Mouse (Mus musculus) kidney, postnatal 25 days (tissue): Measurements from ENCODE around the gene Taf8.

Experiments
- DNase-seq, 2 experiments: peaks; one replicate each; pipeline ENCODE4 v3.0.0; 2021; ENCODE audit warnings: mixed read lengths in 2 of 2

The Taf8 gene

DNA sequence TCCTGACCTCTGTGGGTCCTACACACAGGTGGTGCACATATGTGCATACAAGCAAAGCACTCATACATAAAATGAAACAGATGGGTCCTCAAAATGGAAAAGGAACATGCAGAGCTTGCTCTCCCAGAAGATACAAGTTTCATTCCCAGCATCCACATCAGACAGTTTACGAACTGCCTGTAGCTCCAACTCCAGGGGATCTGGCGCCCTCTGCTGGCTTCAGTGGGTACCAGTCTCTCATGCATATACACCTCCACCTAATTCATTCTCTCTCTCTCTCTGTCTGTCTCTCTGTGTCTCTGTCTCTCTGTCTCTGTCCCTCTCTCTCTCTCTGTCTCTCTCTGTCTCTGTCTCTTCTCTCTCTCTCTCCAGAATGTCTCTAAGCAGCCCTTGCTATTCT, 19.7 kb downstream of the Taf8 start:
- peak; percentile 83 to 89 for DNase-seq

DNA sequence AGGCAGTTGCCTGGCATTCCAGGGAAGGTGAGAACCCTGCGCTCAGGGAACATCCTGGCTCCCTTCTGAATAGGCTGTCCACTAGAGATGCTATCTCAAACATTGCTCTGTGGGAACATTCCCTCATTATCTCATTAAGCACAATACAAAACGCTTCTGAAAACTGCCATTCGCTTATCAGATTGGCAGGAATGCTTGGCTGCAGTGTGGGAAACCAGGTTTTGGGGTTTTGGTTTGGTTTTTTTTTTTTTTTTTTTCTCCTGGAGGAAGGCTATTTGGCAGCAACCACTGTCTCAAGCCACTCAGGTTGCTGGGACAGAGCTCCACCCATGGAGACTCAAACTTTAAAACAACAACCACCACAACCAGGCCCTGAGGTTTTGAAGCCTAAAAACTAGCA, 22.2 kb downstream of the Taf8 start:
- DNase-seq, result no peak

DNA sequence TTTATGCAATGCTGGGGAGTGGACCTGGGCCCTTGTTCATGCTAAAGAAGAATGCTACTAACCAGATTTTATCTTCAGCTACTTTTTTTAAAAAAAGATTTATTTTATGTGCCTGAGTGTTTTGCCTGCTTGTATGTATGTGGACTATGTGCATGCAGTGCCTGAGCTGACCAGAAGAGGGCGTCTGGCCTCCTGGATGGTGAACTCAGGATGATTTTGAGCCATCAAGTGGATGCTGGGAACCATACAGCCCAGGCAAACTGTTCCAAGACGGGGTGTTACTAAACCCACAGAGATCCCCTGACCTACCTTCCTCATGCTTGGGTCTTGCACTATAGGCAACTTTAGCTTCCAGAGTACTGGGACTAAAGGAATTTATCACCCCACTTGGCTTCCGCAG, 26.4 kb downstream of the Taf8 start:
- DNase-seq, result peak; percentile 34 to 44

DNA sequence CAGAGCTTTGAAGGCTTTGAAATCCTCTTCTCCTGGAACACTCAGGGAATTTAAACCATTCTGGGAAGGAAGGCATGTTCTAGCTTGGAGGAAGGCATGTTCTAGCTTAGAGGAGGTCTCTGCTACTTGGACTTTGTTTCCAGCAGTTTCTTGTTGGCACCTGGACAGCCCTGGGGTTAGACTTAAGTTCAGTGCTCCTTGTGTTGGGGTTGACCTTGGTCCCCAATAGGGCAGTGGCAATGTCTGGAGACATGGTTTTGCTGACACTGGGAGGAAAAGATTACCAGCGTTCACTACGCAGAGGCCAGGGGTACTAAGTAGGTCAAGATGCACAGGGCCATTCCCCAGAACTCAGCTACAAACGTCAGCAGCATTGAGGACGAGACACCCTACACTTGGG, 26.9 kb downstream of the Taf8 start:
- DNase-seq, result peak; percentile 49 to 75

DNA sequence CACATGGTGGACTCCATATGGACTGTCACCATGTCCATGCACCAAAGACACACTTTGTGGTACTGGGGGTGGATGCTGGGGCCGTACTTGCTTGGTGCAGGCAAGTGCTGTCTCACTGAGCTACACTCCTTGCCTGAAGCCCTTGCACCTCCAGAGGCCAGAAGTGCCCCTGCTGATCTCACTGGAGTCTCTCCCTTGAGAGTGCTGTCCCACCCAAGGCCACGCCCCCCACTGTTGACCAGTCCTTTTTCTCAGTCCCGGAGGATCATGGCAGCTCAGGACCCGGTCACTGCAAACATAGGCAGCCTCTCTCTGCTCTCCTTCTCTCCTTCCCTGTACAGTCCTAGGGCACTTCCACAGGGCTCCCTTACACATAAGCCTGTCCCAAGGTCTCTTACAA, 27.8 kb downstream of the Taf8 start:
- DNase-seq, result peak in 1 of 2 experiments; percentile 30

DNA sequence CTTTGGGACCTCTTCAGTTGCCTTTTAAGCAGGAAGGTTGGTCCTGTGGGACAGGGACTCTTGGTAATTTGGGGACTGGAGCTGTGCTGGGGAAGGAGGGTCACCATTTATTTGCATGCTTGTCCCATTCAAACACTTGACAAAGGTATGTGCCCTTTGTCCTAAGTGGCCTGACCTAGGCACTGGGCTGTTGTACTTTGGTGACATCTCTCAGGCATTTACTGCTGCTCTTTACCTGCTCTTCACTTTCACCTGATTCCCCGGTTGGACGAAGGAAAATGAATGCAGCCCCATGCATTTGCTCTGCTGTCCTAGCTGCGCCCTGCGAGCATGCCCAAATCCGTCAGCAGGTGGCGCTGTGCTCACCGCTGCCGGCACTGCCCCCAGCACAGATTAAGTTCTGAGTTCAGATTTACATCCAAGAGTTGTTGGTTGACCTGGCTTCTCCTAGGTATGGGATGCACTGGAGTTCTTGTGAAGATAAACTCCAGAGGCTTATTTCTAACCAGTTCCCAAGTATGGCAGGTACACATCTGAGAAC, 28.6 kb downstream of the Taf8 start:
- DNase-seq, result peak; percentile 55 to 67

- peak in 1 of 2 experiments; percentile 29 for DNase-seq
Measured at GRCm38 (mm10) chr17:47472435-47473350, 29.4 kb downstream of the Taf8 start.

DNA sequence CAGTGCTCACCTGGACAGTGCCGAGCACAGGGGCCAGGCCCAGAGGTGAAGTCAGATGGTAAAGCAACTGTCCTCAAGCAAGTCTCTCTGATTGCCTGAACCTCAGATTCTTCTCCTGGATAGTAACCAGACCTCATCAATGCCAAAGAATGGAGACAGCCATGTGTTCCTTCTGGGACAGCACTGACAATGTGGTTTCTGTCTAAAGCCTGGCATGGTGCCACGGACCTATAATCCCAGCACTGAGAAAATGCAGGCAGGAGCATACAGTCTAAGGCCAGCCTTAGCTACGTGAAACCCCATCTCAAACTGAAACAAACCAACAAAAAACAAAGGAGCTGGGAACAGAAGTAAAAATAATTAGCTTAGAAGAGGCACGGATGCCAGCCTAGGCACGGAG, 31.4 kb downstream of the Taf8 start:
- DNase-seq, result peak in 1 of 2 experiments; percentile 34

DNA sequence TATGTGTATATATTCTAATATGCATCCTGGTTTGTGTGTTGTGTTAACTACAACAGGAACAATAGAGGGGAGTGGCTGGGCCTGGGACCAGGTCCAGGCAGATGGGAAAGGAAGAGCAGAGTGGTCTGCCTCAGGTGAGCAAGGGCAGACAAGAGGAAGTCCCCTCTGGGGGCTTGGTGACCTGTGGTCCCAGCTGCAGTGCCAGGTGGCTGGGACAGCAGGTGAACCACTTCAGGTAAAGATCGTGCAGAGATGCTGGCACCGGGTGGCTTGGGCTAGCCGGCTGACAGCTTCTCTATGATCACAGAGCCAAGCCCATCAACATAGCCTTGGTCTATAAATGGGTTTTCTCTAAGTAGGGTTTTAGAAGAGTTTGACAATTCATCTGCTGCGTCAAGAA, 32.0 kb downstream of the Taf8 start:
- DNase-seq, result no peak

- DNase-seq, result no peak
Measured at GRCm38 (mm10) chr17:47469642-47470041, 32.5 kb downstream of the Taf8 start.

GRCm38 (mm10) chr17:47468466-47468865, 33.6 kb downstream of the Taf8 start:
- no peak for DNase-seq

DNA sequence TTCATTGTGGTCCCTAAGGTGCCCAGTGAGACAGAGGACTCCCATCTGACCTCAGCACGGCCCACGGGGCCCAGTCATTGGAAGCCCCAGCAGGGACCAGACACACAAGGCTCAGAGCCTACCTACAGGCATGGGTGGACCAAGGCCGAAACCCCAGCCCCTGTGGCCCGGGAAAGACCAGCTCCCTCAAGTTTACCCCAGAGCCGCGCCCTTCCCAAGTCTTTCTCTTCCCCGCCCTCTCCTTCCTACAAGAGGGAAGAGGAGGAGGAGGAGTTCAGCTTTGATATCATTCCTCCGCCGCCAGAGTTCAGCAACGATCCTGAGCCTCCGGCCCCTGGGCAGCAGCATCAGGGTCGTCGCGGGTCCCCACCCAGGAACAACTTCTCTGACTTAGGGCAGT, 34.0 kb downstream of the Taf8 start:
- no peak for DNase-seq

GRCm38 (mm10) chr17:47467659-47468058, 34.4 kb downstream of the Taf8 start:
- DNase-seq, result no peak

- no peak for DNase-seq
Measured at GRCm38 (mm10) chr17:47466284-47466683, 35.8 kb downstream of the Taf8 start.

- no peak for DNase-seq
Measured at GRCm38 (mm10) chr17:47465016-47465415, 37.1 kb downstream of the Taf8 start.

- DNase-seq, result no peak
Measured at GRCm38 (mm10) chr17:47464248-47464965, 37.7 kb downstream of the Taf8 start.

- DNase-seq, result peak in 1 of 2 experiments; percentile 32
Measured at GRCm38 (mm10) chr17:47462728-47463388, 39.2 kb downstream of the Taf8 start.

- DNase-seq, result no peak
Measured at GRCm38 (mm10) chr17:47462209-47462608, 39.9 kb downstream of the Taf8 start.

- no peak for DNase-seq
Measured at GRCm38 (mm10) chr17:47461688-47462087, 40.4 kb downstream of the Taf8 start.

DNA sequence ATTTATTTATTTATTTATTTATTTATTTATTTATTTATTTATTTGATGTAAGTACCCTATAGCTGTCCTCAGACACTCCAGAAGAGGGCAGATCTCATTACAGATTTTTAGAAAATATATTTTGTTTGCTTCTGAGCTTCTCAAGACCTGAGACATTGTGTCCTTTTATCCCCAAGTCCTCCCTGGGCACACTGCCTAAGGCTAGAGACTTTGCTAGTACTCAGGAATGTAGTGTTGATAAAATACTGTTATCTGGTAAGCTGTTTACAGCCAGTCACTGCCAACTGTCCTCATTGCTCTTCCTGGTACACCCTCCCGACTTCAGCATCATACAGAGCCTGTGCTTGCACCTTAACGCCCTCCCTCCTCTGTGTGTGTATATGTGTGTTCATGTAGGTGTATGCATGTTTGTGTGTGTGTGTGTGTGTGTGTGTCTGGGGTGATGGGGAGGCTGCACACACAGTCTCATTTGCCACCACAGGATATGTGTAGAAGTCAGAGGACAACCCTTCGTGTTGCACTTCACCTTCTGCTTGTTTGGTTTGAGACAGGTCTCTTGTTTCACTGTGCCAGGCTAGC, 42.7 kb downstream of the Taf8 start:
- DNase-seq, result peak in 1 of 2 experiments; percentile 27

DNA sequence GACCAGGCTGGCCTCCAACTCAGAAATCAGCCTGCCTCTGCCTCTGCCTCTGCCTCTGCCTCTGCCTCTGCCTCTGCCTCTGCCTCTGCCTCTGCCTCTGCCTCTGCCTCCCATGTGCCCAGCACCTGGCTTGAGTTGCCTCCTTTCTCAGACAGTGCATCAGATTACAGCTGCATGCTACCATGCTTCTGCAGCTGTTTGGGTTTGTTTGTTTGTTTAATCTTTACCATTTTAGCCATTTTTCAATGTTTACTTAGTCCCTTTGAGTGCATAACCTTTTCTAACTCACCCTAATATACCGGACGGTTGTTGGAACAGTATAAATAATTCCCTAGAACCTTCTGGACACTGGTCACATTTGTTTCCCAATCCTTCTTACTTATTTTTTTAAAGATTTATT, 43.2 kb downstream of the Taf8 start:
- DNase-seq, result no peak

GRCm38 (mm10) chr17:47458310-47458709, 43.8 kb downstream of the Taf8 start:
- peak in 1 of 2 experiments; percentile 38 for DNase-seq

DNA sequence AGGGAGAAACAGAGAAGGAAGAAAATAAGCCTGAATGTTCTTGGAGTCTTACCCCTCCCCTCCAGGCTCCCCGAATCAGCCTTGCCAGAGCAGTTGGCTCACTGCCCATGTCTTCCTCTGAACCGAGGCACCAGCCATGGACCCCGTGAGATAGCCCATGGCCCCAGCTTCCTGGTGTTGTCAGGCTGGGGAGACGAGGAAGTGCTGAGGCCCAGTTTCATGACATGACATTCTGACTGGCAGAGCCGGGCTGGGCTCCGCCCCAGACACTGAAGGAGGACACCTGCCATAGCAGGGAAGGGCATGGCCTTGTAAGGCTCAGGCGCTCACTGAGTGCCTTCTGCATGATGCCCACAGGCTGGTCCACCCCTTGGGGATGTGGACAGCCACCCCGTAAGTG, 47.4 kb downstream of the Taf8 start:
- peak; percentile 68 to 70 for DNase-seq
